Mouse (Mus musculus) forebrain, embryonic 15.5 days (tissue): ENCODE measurements at regions not wholly inside any gene's neighbourhood (a gene's known extent, or its start where the extent isn't known, plus 50 kb on each side); places are given as distances from the start of the nearest gene placed in this dataset.

Experiments
- ATAC-seq: fragments of 200-750 bp; cut with Nextera tagmentation; replicated peaks from 2 replicates; pipeline ENCODE4 v1.8.0; 2017; ENCODE audit warnings: mild to moderate bottlenecking, moderate TSS enrichment, moderate library complexity
- H3K27ac ChIP-seq: fragments of 300-500 bp; sonication (generic); replicated peaks from 2 replicates; pipeline ENCODE4 v1.5.1; 2015; ENCODE audit warnings: mild to moderate bottlenecking, inconsistent platforms
- H3K27me3 ChIP-seq: fragments of 300-500 bp; sonication (generic); 2 replicates; pipeline ENCODE4 v1.6.1; 2015; ENCODE audit warnings: inconsistent platforms
- H3K36me3 ChIP-seq: fragments of 300-500 bp; sonication (generic); 2 replicates; pipeline ENCODE4 v1.6.1; 2015; ENCODE audit warnings: mild to moderate bottlenecking, inconsistent platforms
- H3K4me1 ChIP-seq: fragments of 300-500 bp; sonication (generic); 2 replicates; pipeline ENCODE4 v1.6.1; 2015; ENCODE audit warnings: inconsistent platforms
- H3K4me2 ChIP-seq: fragments of 300-500 bp; sonication (generic); replicated peaks from 2 replicates; pipeline ENCODE4 v1.6.1; 2015; ENCODE audit warnings: mild to moderate bottlenecking, inconsistent platforms
- H3K4me3 ChIP-seq: fragments of 300-500 bp; sonication (generic); 2 replicates; pipeline ENCODE4 v1.5.1; 2015; ENCODE audit warnings: mild to moderate bottlenecking, inconsistent platforms
- H3K9ac ChIP-seq: fragments of 300-500 bp; sonication (generic); replicated peaks from 2 replicates; pipeline ENCODE4 v1.6.1; 2015; ENCODE audit warnings: mild to moderate bottlenecking, inconsistent platforms
- H3K9me3 ChIP-seq: fragments of 300-500 bp; sonication (generic); 2 replicates; pipeline ENCODE4 v1.6.1; 2016; ENCODE audit warnings: inconsistent platforms
- WGBS: fragments of 180-500 bp; shearing (Covaris S2); methylation state at CpG from one replicate; pipeline ENCODE4 v1.1.7; 2015; ENCODE audit warnings: mixed read lengths; 5-methylcytosine and 5-hydroxymethylcytosine counted together

DNA sequence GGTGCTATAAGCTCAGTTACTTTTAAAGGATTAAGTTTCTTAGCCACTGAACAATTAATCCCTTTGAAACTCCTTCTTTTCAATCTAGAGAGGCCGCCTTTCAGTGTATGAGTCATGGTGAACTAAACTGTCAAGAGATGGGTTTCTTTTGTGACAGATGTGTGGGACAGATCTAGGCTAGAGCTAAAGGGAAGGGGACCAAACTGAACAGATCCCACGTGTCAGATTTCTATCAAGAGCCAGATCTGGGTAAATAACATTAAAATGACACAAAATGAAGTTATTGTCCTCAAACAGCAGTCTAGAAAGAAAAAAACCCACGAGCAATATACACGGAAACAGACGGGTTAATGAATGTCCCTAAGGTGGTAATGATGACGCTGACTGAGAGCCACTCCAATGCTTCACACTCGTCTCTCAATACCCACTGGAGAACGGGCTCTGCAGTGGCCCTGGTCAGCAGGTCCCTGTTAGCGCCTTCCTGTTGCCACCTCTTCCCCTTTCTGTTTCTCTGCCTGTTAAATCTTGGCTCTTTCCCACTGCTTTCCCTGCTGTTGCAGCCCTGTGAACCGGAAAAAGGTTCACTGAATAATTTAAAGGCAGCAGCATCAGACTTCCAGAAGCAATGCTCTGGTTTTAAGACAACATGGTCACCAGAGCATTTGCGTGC, 52.7 kb upstream of the Rab3gap2 start:
- Histone ChIP-seq H3K9me3 (no peaks in the 10 kb centered on the region), H3K27ac (no peak overlapping the region), H3K4me3 (no peak overlapping the region), H3K4me2 (no peak overlapping the region; the same call in 1 of the 2 replicates), H3K4me1 (peaks cover 14% of the 10 kb centered on the region), H3K36me3 (no peaks in the 10 kb centered on the region), H3K27me3 (no peaks in the 10 kb centered on the region), H3K9ac (no peak overlapping the region)
- WGBS = 21% methylated on average over 11 of the region's 11 CpGs
- no peak; the same call in 1 of the 2 replicates for ATAC-seq

DNA sequence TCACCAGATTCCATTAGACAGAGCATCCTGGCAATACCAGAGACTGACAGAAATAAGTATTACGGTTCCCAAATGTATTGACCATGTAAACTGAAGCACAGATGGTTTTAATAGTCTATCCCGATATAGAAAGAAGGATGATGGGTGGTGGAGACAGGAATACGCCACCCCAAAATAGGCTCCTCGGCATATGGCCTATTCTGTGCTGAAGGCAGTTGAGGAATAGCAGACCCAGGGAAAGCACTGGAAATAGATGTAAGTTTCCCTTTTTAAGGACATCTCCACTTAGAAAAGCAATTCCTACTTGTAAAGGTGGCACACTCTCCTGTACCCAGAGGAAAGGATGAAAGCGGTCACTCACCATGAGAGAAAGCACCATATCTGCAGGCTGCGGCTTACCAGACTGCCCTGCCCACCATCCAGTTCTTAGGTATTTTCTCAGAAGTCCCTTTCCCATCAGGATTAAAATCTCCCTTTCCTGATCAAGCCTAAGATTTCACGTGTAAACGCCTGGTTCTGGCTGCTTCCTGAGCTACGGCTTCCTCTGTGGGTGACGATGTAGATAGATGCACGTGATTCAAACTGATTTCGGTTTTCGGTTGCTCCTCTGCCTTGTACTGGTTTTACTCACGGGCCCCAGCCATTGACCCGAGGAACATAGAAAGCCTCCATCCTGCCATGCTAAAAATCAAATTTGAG, 53.3 kb upstream of the Rab3gap2 start:
- WGBS = 52% methylated on average over 15 of the region's 15 CpGs
- Histone ChIP-seq H3K9me3 (no peaks in the 10 kb centered on the region), H3K36me3 (no peaks in the 10 kb centered on the region), H3K27me3 (no peaks in the 10 kb centered on the region), H3K27ac (no peak overlapping the region), H3K4me3 (no peak overlapping the region), H3K9ac (no peak overlapping the region), H3K4me1 (peaks cover 14% of the 10 kb centered on the region), H3K4me2 (no peak overlapping the region)
- no peak for ATAC-seq

DNA sequence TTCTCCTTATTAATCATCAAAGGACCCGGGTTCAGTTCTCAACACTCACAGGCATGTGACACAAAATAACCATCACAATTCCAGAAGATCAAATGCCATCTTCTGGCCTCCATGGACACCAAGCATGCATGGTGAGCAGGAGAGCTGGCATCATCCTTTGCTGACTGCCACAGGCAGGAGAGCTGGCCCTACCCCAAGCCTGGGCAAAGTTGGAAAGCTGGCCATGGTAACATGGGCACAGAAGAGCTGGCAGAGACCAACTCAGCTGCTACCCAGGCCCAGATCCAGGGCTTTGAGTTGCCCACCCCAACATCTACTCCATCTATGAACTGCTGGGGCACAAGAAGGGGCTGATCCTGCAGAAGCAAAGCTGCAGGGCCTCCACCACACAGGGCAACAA, 59.1 kb upstream of the Rab3gap2 start:
- Histone ChIP-seq H3K4me3 (no peak overlapping the region), H3K27ac (no peak overlapping the region), H3K9ac (no peak overlapping the region), H3K4me2 (no peak overlapping the region), H3K9me3 (no peaks in the 10 kb centered on the region), H3K36me3 (no peaks in the 10 kb centered on the region), H3K27me3 (no peaks in the 10 kb centered on the region), H3K4me1 (no peaks in the 10 kb centered on the region)
- ATAC-seq = no peak
- 83% methylated on average over 1 of the region's 1 CpGs for WGBS

DNA sequence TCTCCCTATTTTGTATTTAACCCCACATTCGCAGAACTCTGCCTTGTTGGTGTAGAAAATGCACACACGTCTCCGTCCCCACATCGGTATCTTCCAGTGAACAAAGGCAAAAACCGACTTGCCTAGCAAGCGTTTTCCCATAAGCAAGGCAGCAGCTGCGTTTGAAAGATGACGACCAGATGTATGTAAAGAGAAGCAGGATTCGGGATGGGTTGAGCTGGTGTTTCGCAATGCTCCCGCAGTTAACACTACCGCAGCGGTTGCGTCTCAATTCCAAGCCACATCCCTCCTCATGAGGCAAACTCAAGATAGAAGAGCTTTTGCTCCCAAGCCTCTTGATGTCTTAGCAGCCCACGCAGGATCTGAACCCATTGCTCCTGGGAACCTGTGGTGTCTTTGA, 59.9 kb upstream of the Rab3gap2 start:
- H3K27ac ChIP-seq = no peak overlapping the region
- H3K36me3 ChIP-seq = no peaks in the 10 kb centered on the region
- no peak overlapping the region for H3K4me3 ChIP-seq
- no peak for ATAC-seq
- no peak overlapping the region for H3K4me2 ChIP-seq
- H3K9me3 ChIP-seq = no peaks in the 10 kb centered on the region
- H3K9ac ChIP-seq = no peak overlapping the region
- no peaks in the 10 kb centered on the region for H3K27me3 ChIP-seq
- WGBS = 93% methylated on average over 15 of the region's 15 CpGs
- H3K4me1 ChIP-seq = no peaks in the 10 kb centered on the region

DNA sequence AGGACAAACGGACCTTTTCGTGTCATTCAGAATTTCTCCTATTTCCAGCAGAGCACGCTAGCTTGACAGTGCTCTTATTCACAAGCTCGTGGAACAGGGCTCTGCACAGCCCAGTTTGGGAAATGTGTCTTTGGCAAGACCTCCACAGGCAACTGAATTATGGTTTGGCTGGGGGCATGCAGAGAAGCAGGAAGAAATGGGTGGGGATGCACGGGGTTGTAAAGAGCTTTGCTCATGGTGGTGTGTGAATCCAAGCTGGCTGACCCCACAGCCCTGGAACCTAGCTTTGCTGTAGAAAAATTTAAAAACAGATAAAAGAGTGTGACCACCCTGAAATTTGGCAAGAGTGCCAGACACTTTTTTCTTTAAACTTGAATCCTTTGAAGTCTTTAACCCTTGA, 63.6 kb upstream of the Rab3gap2 start:
- Histone ChIP-seq H3K27me3 (no peaks in the 10 kb centered on the region), H3K4me3 (no peak overlapping the region), H3K36me3 (no peaks in the 10 kb centered on the region), H3K9me3 (no peaks in the 10 kb centered on the region), H3K4me2 (no peak overlapping the region), H3K27ac (no peak overlapping the region), H3K9ac (no peak overlapping the region), H3K4me1 (no peaks in the 10 kb centered on the region)
- ATAC-seq = no peak
- WGBS = 81% methylated on average over 5 of the region's 5 CpGs

DNA sequence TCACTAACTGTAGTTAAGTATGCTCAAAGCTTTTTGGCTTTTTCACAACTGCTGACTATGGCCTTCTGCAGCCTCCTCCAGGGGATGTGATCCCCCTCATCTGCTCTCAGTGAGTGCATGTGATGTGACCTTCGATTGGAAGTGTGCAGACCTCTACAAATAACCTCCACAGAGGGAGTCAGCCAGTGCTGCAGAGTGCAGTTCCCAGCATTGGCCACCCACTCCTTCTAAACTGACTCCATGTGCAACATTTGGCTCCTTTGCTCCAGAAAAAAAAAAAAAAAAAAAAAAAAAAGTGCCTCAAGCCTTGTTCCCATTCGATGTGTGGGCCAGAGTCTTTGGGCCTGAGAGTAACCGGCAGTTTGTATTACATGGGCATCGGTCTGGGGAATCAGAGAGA, 75.7 kb upstream of the Rab3gap2 start:
- no peaks in the 10 kb centered on the region for H3K4me1 ChIP-seq
- H3K9me3 ChIP-seq = no peaks in the 10 kb centered on the region
- no peak for ATAC-seq
- H3K9ac ChIP-seq = no peak overlapping the region
- H3K36me3 ChIP-seq = no peaks in the 10 kb centered on the region
- no peak overlapping the region for H3K4me3 ChIP-seq
- H3K27me3 ChIP-seq = no peaks in the 10 kb centered on the region
- 73% methylated on average over 4 of the region's 4 CpGs for WGBS
- H3K27ac ChIP-seq = no peak overlapping the region
- no peak overlapping the region for H3K4me2 ChIP-seq

DNA sequence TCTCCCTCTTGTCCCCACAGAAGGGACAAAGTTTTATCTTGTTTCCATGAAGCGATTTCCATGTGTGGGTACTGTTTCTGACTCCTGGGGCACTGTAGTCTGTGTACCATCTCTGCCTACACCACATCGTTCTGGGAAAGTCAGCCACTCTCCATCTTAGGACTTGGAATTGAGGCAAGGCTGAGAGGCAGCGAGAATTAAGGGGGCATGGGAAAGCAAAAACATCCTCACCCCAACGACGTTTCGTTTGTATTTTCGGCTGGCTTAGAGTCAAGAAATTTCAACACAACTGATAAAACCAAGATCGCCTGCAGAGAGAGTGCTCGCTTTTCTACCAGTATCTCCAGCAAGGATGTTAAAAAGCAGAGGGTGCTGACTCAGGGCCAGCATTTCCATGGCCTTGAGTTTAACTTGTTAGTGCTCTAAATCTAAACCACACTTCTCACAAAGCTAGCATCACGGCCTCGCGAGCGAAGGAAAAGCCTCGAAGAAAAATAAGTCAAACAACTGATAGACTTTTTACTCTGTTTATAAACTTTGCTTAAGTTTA, 78.1 kb upstream of the Rab3gap2 start:
- no peaks in the 10 kb centered on the region for H3K4me1 ChIP-seq

DNA sequence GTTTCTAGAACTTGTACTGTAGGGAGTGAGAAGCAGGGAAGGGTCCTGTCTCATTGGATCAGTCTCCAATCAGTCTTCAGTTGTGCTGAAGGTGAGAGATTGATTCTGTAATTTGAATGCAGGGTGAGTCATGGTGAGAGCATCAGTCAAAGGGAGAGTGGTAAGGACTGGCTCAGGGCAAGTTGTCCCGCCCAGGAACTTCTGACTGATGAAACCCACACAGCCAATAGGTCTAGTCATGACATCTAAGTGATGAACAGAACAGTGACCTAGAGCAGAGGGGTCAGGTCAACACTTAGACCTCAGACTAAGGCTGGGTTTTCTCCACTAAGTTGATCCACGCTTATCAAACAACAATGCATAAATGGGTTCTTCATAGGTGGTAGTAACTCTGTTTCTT, 82.4 kb upstream of the Rab3gap2 start:
- no peak overlapping the region for H3K9ac ChIP-seq
- H3K9me3 ChIP-seq = no peaks in the 10 kb centered on the region
- H3K4me2 ChIP-seq = no peak overlapping the region
- H3K4me3 ChIP-seq = no peak overlapping the region
- no peak for ATAC-seq
- no peaks in the 10 kb centered on the region for H3K27me3 ChIP-seq
- WGBS = 83% methylated on average over 2 of the region's 2 CpGs
- H3K36me3 ChIP-seq = no peaks in the 10 kb centered on the region
- no peaks in the 10 kb centered on the region for H3K4me1 ChIP-seq
- H3K27ac ChIP-seq = no peak overlapping the region

More for the DNA sequence above, 78.1 kb upstream of the Rab3gap2 start:
- H3K4me2 ChIP-seq = no peak overlapping the region
- no peak overlapping the region for H3K27ac ChIP-seq
- H3K9ac ChIP-seq = no peak overlapping the region
- H3K9me3 ChIP-seq = no peaks in the 10 kb centered on the region
- no peaks in the 10 kb centered on the region for H3K36me3 ChIP-seq
- WGBS = 81% methylated on average over 14 of the region's 14 CpGs
- no peaks in the 10 kb centered on the region for H3K27me3 ChIP-seq
- no peak for ATAC-seq
- H3K4me3 ChIP-seq = no peak overlapping the region

DNA sequence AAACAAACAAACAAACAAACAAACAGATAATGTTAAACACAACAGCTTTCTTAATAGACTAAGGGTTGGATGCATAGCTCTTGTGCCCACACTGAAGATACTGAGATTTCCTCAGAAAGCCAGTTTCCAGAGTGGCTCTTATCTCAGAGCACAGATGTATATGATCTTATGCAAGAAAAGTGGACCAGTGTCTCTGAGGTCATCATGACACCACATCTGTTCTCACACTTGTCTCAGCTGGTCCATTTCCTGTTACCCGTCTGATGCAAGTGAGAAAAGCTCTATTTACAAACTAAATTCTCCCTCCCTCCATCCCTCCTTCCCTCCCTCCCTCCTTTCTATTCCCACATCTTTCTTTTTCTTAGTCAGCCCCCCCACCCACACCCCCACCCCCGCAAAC, 83.5 kb upstream of the Rab3gap2 start:
- H3K36me3 ChIP-seq = no peaks in the 10 kb centered on the region
- H3K9ac ChIP-seq = no peak overlapping the region
- H3K4me2 ChIP-seq = no peak overlapping the region
- no peaks in the 10 kb centered on the region for H3K4me1 ChIP-seq
- H3K9me3 ChIP-seq = no peaks in the 10 kb centered on the region
- no peaks in the 10 kb centered on the region for H3K27me3 ChIP-seq
- no peak for ATAC-seq
- no peak overlapping the region for H3K4me3 ChIP-seq
- WGBS = 83% methylated on average over 2 of the region's 2 CpGs
- no peak overlapping the region for H3K27ac ChIP-seq

DNA sequence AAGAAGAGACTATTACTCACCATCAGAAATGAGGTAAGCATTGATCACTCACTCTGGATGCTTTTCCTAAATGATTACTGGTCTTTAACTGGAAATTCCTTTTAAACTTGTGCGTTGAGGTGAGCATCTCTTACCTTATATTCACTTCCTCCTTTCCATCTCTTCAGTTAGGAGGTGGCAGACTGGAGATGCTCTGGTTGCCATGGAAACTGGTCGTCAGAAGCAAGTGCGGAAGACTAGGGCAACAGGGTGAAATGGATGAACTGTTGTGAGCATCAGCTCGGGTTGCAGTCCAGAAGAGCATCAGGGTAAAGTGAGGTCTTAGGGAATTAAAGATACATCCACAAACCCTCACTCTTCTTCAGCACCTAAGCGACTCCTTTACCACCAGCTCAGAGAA, 86.2 kb upstream of the Rab3gap2 start:
- H3K27me3 ChIP-seq = no peaks in the 10 kb centered on the region
- no peaks in the 10 kb centered on the region for H3K4me1 ChIP-seq
- no peak overlapping the region for H3K4me2 ChIP-seq
- H3K9ac ChIP-seq = no peak overlapping the region
- no peak overlapping the region for H3K27ac ChIP-seq
- H3K4me3 ChIP-seq = no peak overlapping the region
- no peaks in the 10 kb centered on the region for H3K36me3 ChIP-seq
- 53% methylated on average over 5 of the region's 5 CpGs for WGBS
- no peaks in the 10 kb centered on the region for H3K9me3 ChIP-seq
- no peak for ATAC-seq

DNA sequence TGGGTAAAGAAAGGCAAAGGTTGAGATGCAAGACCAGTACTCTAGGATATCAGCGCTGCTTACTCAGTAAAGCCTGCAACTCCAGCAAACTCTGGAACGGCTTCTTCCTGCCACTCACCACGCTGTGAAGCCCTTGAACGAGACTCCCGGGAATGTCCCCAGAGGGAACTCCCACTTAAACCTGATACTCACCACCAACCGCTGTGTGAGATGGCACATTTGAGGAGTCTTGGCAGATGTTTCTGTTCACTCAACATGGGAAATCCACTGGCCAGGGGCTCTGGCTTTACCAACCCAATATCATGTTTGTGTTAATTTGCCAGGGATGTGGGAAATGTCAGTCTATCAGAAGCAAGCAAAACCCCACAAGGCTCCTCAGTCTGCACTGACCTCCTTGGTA, 90.2 kb upstream of the Rab3gap2 start:
- Histone ChIP-seq H3K9ac (no peak overlapping the region), H3K27me3 (no peaks in the 10 kb centered on the region), H3K4me1 (peaks cover 9% of the 10 kb centered on the region; the same call in 1 of the 2 replicates), H3K36me3 (no peaks in the 10 kb centered on the region), H3K4me3 (no peak overlapping the region), H3K27ac (no peak overlapping the region), H3K4me2 (no peak overlapping the region), H3K9me3 (no peaks in the 10 kb centered on the region)
- ATAC-seq = no peak
- 88% methylated on average over 6 of the region's 6 CpGs for WGBS

DNA sequence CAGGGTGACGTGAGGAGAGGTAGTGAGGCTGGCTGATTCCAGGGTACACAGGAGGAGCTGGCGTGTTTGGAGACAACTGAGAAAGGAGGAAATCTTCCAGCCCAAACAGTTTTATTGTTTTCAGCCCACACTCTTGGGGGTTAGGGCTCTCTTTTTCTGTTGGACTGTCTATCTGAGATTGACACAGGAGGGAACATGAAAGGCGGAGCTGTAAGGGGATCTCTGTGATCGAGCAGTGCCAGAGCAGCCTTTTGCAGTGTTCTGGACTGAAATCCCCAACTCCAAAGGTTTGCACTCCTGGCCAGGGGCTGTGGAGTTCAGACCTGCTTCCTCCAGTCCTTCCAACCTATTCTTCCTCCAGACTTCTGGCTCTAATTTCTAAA, 91.9 kb upstream of the Rab3gap2 start:
- ATAC-seq = no peak
- no peaks in the 10 kb centered on the region for H3K9me3 ChIP-seq
- H3K27me3 ChIP-seq = no peaks in the 10 kb centered on the region
- WGBS = 51% methylated on average over 4 of the region's 4 CpGs
- no peak overlapping the region for H3K4me2 ChIP-seq
- no peak overlapping the region for H3K9ac ChIP-seq
- no peak overlapping the region for H3K4me3 ChIP-seq
- 0 out of 2 replicates have a peak overlapping the region, but pooled peaks have one; percentile 4 for H3K27ac ChIP-seq
- peaks cover 9% of the 10 kb centered on the region; the same call in 1 of the 2 replicates for H3K4me1 ChIP-seq
- H3K36me3 ChIP-seq = no peaks in the 10 kb centered on the region
